Comparison of ENCODE assay signal across 21 mouse cellular contexts in genomic region chr12:100791425-100791824, GRCm38 (mm10). TPM values are rescaled to one million over a fixed set of nuclear protein-coding genes. Genes with fewer than 3 reads are reported as not detected.
DNase-seq lines count a peak whose midpoint lies in the region; ATAC-seq and TF ChIP-seq lines count a peak whose summit lies in the region.
"Had no signal": no experiment of that assay in that cellular context is flagged by ENCODE, and none has a peak within 500 bp of the region (broad histone marks: within the 10 kb centered on the region; RNA-seq: fewer than 3 reads in every experiment).

No protein-coding gene starts in this region.

- H3K36me3 ChIP-seq in CH12.LX (replicated peaks in 1 of 2; ENCODE audit: control insufficient read depth in 1 of 2, insufficient read depth in 1 of 2, low read length in 1 of 2): peaks cover 0 to 11% of the 10 kb centered on the region in 2 experiments
- H3K36me3 ChIP-seq: embryonic facial prominence, embryonic 12.5 days; forebrain, embryonic 12.5 days; heart, embryonic 13.5 days; hindbrain, embryonic 13.5 days had no signal

- dilution Hi-C loops in CH12.LX (cut with MboI; ENCODE audit: extremely low pct_ligation_motif_present, extremely low pct_unique_long_range_greater_than_20kb, low sequenced_read_pairs): no loop called here

- peak; percentile 65 for ATAC-seq in common myeloid progenitor, adult 5-6 weeks (replicated peaks; ENCODE audit: low read depth, poor library complexity, severe bottlenecking)
- peak; percentile 86 for ATAC-seq in megakaryocyte progenitor cell, adult 5-6 weeks (replicated peaks; ENCODE audit: poor library complexity)
- no peak for ATAC-seq in activated CD4-positive, CD25-positive, alpha-beta regulatory T cell, adult 4 months
- ATAC-seq: forebrain, embryonic 16.5 days; hindbrain, postnatal 0 days had no signal

- TF ChIP-seq POLR2A in CH12.LX (IDR thresholded peaks at IDR 0.05; ENCODE audit: low read depth, low read length): no peak

- peaks cover 6 to 10% of the 10 kb centered on the region in 2 experiments; a peak in 3 of 4 replicates for H3K4me1 ChIP-seq in CH12.LX (ENCODE audit: control insufficient read depth in 1 of 2, insufficient read depth in 2 of 2)
- H3K4me1 ChIP-seq: embryonic facial prominence, embryonic 12.5 days; forebrain, embryonic 12.5 days; hindbrain, embryonic 13.5 days had no signal

- peak; percentile 60 for TF ChIP-seq EP300 in CH12.LX (IDR thresholded peaks at IDR 0.05; ENCODE audit: low read length)

- no peak overlapping the region for H3K9ac ChIP-seq in CH12.LX (ENCODE audit: insufficient read depth, low read depth)
- H3K9ac ChIP-seq: embryonic facial prominence, embryonic 12.5 days; forebrain, embryonic 12.5 days; heart, embryonic 13.5 days; hindbrain, embryonic 13.5 days had no signal

- in situ Hi-C loops in CH12.LX (cut with MboI; ENCODE audit: low pct_ligation_motif_present, low pct_unique_long_range_greater_than_20kb, low sequenced_read_pairs): no loop called here

- TF ChIP-seq RAD21 in CH12.LX (IDR thresholded peaks at IDR 0.05; ENCODE audit: low read depth, low read length): no peak

- H3K4me2 ChIP-seq in CH12.LX (ENCODE audit: insufficient read depth, low read depth, poor library complexity, severe bottlenecking): no peak overlapping the region; the same call in 1 of the 2 replicates
- H3K4me2 ChIP-seq: embryonic facial prominence, embryonic 12.5 days; forebrain, embryonic 12.5 days; heart, embryonic 13.5 days; hindbrain, embryonic 13.5 days had no signal

- TF ChIP-seq CTCF in CH12.LX (conservative IDR thresholded peaks at IDR 0.05 in 1 of 2, IDR thresholded peaks at IDR 0.05 in 1 of 2; ENCODE audit: low read depth in 2 of 2, low read length in 2 of 2): no peak

- DNase-seq in 416B (ENCODE audit: low read depth): peak; percentile 34
- peak; percentile 17 for DNase-seq in CH12.LX (ENCODE audit: extremely low read depth)
- DNase-seq in urinary bladder, postnatal 25 days (ENCODE audit: low spot score): no peak
- no peak for DNase-seq in gastrocnemius, postnatal 10 days
- DNase-seq in right cerebral cortex, postnatal 10 days (ENCODE audit: low spot score in 2 of 2): no peak
- DNase-seq: adrenal gland, postnatal 25 days; cerebellum, adult 2 months; cerebellum, postnatal 10 days; gastrocnemius, adult 2 months; gastrocnemius, postnatal 36 days; heart, postnatal 36 days had no signal

- H3K27me3 ChIP-seq in CH12.LX (replicated peaks): no peaks in the 10 kb centered on the region
- H3K27me3 ChIP-seq: embryonic facial prominence, embryonic 12.5 days; forebrain, embryonic 12.5 days; heart, embryonic 13.5 days; hindbrain, embryonic 13.5 days had no signal

- H3K79me2 ChIP-seq in CH12.LX (replicated peaks; ENCODE audit: control insufficient read depth, extremely low read depth, insufficient read depth, poor library complexity, severe bottlenecking): no peaks in the 10 kb centered on the region

- no peaks in the 10 kb centered on the region for H3K9me3 ChIP-seq in CH12.LX (replicated peaks; ENCODE audit: low read length)
- H3K9me3 ChIP-seq: embryonic facial prominence, embryonic 12.5 days; forebrain, embryonic 12.5 days; heart, embryonic 13.5 days; hindbrain, embryonic 13.5 days had no signal

- no peak overlapping the region for H3K4me3 ChIP-seq in CH12.LX (replicated peaks in 1 of 3; ENCODE audit: low read depth in 2 of 3, low read length in 2 of 3, poor library complexity in 1 of 3)
- H3K4me3 ChIP-seq: embryonic facial prominence, embryonic 12.5 days; forebrain, embryonic 12.5 days; gastrocnemius, adult 2 months; heart, adult 2 months; heart, embryonic 13.5 days; hindbrain, embryonic 13.5 days had no signal

- no peak overlapping the region for H3K27ac ChIP-seq in CH12.LX (ENCODE audit: insufficient read depth, low read depth)
- H3K27ac ChIP-seq: embryonic facial prominence, embryonic 12.5 days; forebrain, embryonic 12.5 days; heart, adult 2 months; heart, embryonic 13.5 days; hindbrain, embryonic 13.5 days; hindbrain, postnatal 0 days had no signal

TF ChIP-seq in CH12.LX, 34 proteins besides CTCF, POLR2A, EP300 and RAD21:
- peak; percentile 59 for TF ChIP-seq IRF4 (IDR thresholded peaks at IDR 0.05; ENCODE audit: low read depth, low read length)
- no peak for TF ChIP-seq NELFE (IDR thresholded peaks at IDR 0.05; ENCODE audit: low read depth, low read length)
TF ChIP-seq in CH12.LX: peak in this region for 1.

RNA-seq across cellular contexts. Expression of gene Dglucy, which starts 12.6 kb away (rescaled TPM):
- 12.5 and 20.6 TPM in 2 replicates for total RNA-seq in CH12.LX (2012; rRNA removed)
- total RNA-seq in CH12.LX (2014; rRNA removed): 5.3 and 5.5 TPM in 2 replicates
- 10.1 and 11.0 TPM in 2 replicates for polyA plus RNA-seq in CH12.LX (2012; ENCODE audit: insufficient read length, low read depth)
- 13.3 and 14.6 TPM in 2 replicates for total RNA-seq in common myeloid progenitor, adult 5-6 weeks (2017)
- 12.5 and 15.1 TPM in 2 replicates for total RNA-seq in megakaryocyte progenitor cell, adult 5-6 weeks (2015)
- 13.1 and 15.3 TPM in 2 replicates for total RNA-seq in megakaryocyte progenitor cell, adult 5-6 weeks (2017)
- 10 to 100 TPM; 15.6 to 18.1 TPM for polyA plus RNA-seq in activated CD4-positive, CD25-positive, alpha-beta regulatory T cell, adult 4 months (2017; shearing (Covaris generic))
- total RNA-seq in gastrocnemius, postnatal 10 days (2021): 1 to 10 TPM; 3.9 to 5.0 TPM

Comparison
In these comparisons a context has a peak if more than half of its experiments do, and no peak if none do; other contexts are left out.
1. DNase-seq: peak in 416B (single experiment) and CH12.LX (single experiment); none in urinary bladder, postnatal 25 days (single experiment), gastrocnemius, postnatal 10 days (single experiment) and right cerebral cortex, postnatal 10 days (0 of 2).